20 mouse cellular contexts compared by ENCODE assay signal in genomic region chr5:76726518-76727103, GRCm38 (mm10).
DNase-seq lines count a peak whose midpoint lies in the region; ATAC-seq and TF ChIP-seq lines count a peak whose summit lies in the region.
"Had no signal": no experiment of that assay in that cellular context is flagged by ENCODE, and none has a peak within 500 bp of the region (broad histone marks: within the 10 kb centered on the region; RNA-seq: fewer than 3 reads in every experiment).

No protein-coding gene starts in this region.

- H3K27ac ChIP-seq in hindbrain, embryonic 13.5 days, result 0 out of 2 replicates have a peak overlapping the region, but pooled peaks have one; percentile 8
- H3K27ac ChIP-seq in hindbrain, postnatal 0 days, result no peak overlapping the region
- no peak overlapping the region for H3K27ac ChIP-seq in neural tube, embryonic 15.5 days (replicated peaks)
- H3K27ac ChIP-seq: embryonic facial prominence, embryonic 12.5 days; forebrain, embryonic 15.5 days; heart, embryonic 10.5 days; hindbrain, embryonic 12.5 days had no signal

- DNase-seq in hindbrain, postnatal 0 days (ENCODE audit: low spot score), result no peak
- DNase-seq in adrenal gland, adult 2 months, result peak; percentile 83
- peak; percentile 45 for DNase-seq in adrenal gland, postnatal 25 days
- DNase-seq in heart, adult 9 months (ENCODE audit: low spot score in 2 of 2), result no peak
- no peak for DNase-seq in cerebellum, adult 11-12 months
- DNase-seq: cerebellum, adult 2 months; cerebellum, postnatal 14 days; gastrocnemius, postnatal 36 days; heart, postnatal 10 days; heart, postnatal 4 days had no signal

- no peak overlapping the region for H3K4me3 ChIP-seq in hindbrain, embryonic 13.5 days
- no peak overlapping the region for H3K4me3 ChIP-seq in hindbrain, postnatal 0 days (ENCODE audit: low read length)
- no peak overlapping the region for H3K4me3 ChIP-seq in neural tube, embryonic 15.5 days (replicated peaks)
- H3K4me3 ChIP-seq: embryonic facial prominence, embryonic 12.5 days; forebrain, embryonic 15.5 days; heart, embryonic 10.5 days; hindbrain, embryonic 12.5 days had no signal

- no peak overlapping the region for H3K4me2 ChIP-seq in hindbrain, embryonic 13.5 days
- H3K4me2 ChIP-seq in hindbrain, postnatal 0 days (ENCODE audit: low read depth, low read length), result no peak overlapping the region
- H3K4me2 ChIP-seq in neural tube, embryonic 15.5 days, result no peak overlapping the region
- H3K4me2 ChIP-seq: embryonic facial prominence, embryonic 12.5 days; forebrain, embryonic 15.5 days; hindbrain, embryonic 12.5 days had no signal

- no peak for ATAC-seq in hindbrain, embryonic 13.5 days (ENCODE audit: low FRiP score)
- ATAC-seq in hindbrain, postnatal 0 days, result no peak
- peak; percentile 30; the same call in 1 of the 2 replicates for ATAC-seq in neural tube, embryonic 15.5 days (ENCODE audit: low FRiP score)
- ATAC-seq: activated CD4-positive, CD25-positive, alpha-beta regulatory T cell, adult 4 months; forebrain, embryonic 15.5 days; inflammation-experienced regulatory T-cells, adult 6 months; intestine, postnatal 0 days; Patski had no signal

- 78% methylated on average over 8 of the region's 8 CpGs for WGBS in hindbrain, embryonic 13.5 days
- 72% methylated on average over 8 of the region's 8 CpGs for WGBS in hindbrain, postnatal 0 days
- 57% methylated on average over 8 of the region's 8 CpGs for WGBS in neural tube, embryonic 15.5 days

- H3K9me3 ChIP-seq in hindbrain, embryonic 13.5 days, result no peaks in the 10 kb centered on the region
- no peaks in the 10 kb centered on the region for H3K9me3 ChIP-seq in hindbrain, postnatal 0 days (ENCODE audit: low read length)
- H3K9me3 ChIP-seq in neural tube, embryonic 15.5 days (replicated peaks), result no peaks in the 10 kb centered on the region
- H3K9me3 ChIP-seq: embryonic facial prominence, embryonic 12.5 days; forebrain, embryonic 15.5 days had no signal

- no peak for TF ChIP-seq CTCF in hindbrain, postnatal 0 days (IDR thresholded peaks at IDR 0.05; ENCODE audit: low read depth)

- H3K9ac ChIP-seq in hindbrain, embryonic 13.5 days, result no peak overlapping the region
- H3K9ac ChIP-seq in hindbrain, postnatal 0 days (replicated peaks; ENCODE audit: low read length), result no peak overlapping the region
- H3K9ac ChIP-seq in neural tube, embryonic 15.5 days (replicated peaks), result no peak overlapping the region
- H3K9ac ChIP-seq: embryonic facial prominence, embryonic 12.5 days; forebrain, embryonic 15.5 days; hindbrain, embryonic 12.5 days had no signal

- H3K27me3 ChIP-seq in hindbrain, embryonic 13.5 days, result no peaks in the 10 kb centered on the region
- no peaks in the 10 kb centered on the region for H3K27me3 ChIP-seq in hindbrain, postnatal 0 days (ENCODE audit: insufficient read depth, low read length)
- H3K27me3 ChIP-seq in neural tube, embryonic 15.5 days (replicated peaks), result no peaks in the 10 kb centered on the region
- H3K27me3 ChIP-seq: embryonic facial prominence, embryonic 12.5 days; forebrain, embryonic 15.5 days; hindbrain, embryonic 12.5 days; Patski had no signal

- H3K36me3 ChIP-seq in hindbrain, embryonic 13.5 days, result peaks cover 25% of the 10 kb centered on the region
- H3K36me3 ChIP-seq in hindbrain, postnatal 0 days (ENCODE audit: insufficient read depth, low read length), result no peaks in the 10 kb centered on the region
- no peaks in the 10 kb centered on the region; the same call in 1 of the 2 replicates for H3K36me3 ChIP-seq in neural tube, embryonic 15.5 days

- H3K4me1 ChIP-seq in hindbrain, embryonic 13.5 days (replicated peaks), result peaks cover 7% of the 10 kb centered on the region; the same call in 1 of the 2 replicates
- no peaks in the 10 kb centered on the region for H3K4me1 ChIP-seq in hindbrain, postnatal 0 days (ENCODE audit: insufficient read depth, low read length)
- H3K4me1 ChIP-seq in neural tube, embryonic 15.5 days, result 0 out of 2 replicates have a peak, but pooled peaks cover 8% of the 10 kb centered on the region
- H3K4me1 ChIP-seq: embryonic facial prominence, embryonic 12.5 days; forebrain, embryonic 15.5 days; heart, embryonic 10.5 days; hindbrain, embryonic 12.5 days had no signal

Comparison
In these comparisons a context has a peak if more than half of its experiments do, and no peak if none do; other contexts are left out.
1. DNase-seq: peak in adrenal gland, adult 2 months (single experiment) and adrenal gland, postnatal 25 days (single experiment); none in hindbrain, postnatal 0 days (single experiment), heart, adult 9 months (0 of 2) and cerebellum, adult 11-12 months (single experiment).